Mouse (Mus musculus) thymus, postnatal 14 days (tissue): ENCODE data around the gene Tpo.

Experiments used
- DNase-seq: peaks from one replicate; pipeline ENCODE4 v3.0.0; 2021

Tpo gene

DNA sequence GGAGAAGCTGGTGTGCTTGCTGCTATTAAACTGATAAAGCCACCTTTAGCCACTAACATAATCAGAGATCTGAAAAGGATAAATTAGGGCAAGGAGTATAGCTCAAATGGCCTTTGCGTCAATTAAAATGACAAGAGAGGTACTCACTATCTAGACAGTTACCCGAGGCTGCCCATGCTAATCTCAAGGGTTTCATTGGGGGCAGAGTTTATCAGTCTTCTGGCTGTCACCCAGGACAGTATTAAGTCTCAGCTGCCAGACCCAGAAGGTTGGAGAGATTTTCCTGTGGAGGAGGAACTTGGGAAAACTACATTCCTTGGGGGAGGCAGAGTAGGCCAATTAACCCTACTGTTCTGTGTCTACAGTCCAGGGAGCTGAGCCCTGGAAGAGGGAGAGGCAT is 63.1 kb downstream of the Tpo start:
- DNase-seq: no peak

GRCm38 (mm10) chr12:30067806-30068205 is 64.6 kb downstream of the Tpo start:
- no peak for DNase-seq

- DNase-seq: no peak
Measured at GRCm38 (mm10) chr12:30062118-30062505, 70.3 kb downstream of the Tpo start.

DNA sequence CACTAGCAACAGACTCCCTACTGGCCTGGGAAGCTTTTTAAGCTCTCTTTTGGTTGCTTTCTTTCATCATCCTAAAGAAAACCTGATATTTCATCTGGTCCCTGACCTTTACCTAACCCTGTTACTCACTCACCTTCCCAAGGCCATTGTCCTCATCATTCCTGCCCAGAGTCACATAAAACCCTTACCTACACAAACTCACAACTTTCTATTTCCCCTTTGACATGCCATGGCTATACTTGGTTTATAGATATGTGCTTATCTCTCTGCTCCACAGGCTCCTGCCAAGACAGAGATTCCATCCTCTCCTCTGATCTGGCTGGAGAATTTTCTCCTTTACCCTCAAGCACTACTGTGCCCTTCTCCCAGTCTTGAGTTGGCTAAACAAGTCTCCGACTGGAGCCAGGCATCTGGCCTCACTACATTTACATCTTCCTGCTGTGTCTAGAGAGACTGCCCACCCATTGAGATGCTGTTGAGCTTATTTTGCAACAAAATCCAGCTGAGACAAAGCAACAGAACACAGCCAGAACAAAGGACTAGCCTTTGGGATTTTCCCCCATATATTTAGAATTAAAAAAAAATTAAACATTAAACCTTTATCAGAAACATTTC is 70.8 kb downstream of the Tpo start:
- DNase-seq: no peak

DNA sequence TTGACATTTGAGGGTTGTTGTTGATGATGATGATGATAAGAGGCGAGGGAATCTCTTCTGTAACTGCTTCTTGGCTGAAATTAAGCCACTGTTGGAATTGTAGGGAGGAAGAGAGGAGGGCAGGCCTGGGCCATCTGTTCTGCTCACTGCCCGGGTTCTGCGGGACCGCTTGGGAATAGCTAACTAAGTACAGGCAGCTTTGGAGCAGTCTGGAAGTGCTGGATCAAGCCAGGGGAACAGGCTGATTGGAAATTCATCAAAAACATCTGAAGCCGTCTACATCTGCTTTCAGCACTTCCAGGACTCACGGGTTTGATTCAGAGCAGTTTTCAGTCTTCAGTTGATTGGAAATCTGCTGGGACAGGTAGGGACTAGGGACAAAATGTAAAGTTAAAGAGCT is 74.4 kb downstream of the Tpo start:
- no peak for DNase-seq

- no peak for DNase-seq
Measured at GRCm38 (mm10) chr12:30054761-30055540, 77.5 kb downstream of the Tpo start.

DNA sequence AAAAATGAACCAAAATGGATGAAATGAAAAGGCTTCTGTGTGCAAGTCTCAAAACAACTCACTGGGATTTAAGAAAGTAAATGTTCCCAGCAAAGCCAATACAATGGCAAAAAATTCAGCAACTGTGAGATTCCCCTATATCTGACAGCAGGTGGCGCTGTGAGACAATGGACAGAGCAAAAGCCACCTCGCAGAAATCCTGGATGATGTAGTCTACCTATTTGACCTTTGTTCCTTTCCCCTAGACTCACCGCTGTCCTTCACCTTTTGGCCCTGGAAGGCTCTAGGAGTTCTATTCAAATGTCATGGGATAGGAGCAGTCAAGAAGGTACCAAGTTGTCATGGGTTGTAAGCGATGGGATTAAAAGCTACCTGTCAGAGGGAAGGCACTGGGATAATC is 82.2 kb downstream of the Tpo start:
- DNase-seq: peak; percentile 10

- DNase-seq: no peak
Measured at GRCm38 (mm10) chr12:30049818-30050217, 82.6 kb downstream of the Tpo start.

- no peak for DNase-seq
Measured at GRCm38 (mm10) chr12:30048848-30049247, 83.6 kb downstream of the Tpo start.

GRCm38 (mm10) chr12:30040150-30040549 is 92.3 kb downstream of the Tpo start:
- no peak for DNase-seq

DNA sequence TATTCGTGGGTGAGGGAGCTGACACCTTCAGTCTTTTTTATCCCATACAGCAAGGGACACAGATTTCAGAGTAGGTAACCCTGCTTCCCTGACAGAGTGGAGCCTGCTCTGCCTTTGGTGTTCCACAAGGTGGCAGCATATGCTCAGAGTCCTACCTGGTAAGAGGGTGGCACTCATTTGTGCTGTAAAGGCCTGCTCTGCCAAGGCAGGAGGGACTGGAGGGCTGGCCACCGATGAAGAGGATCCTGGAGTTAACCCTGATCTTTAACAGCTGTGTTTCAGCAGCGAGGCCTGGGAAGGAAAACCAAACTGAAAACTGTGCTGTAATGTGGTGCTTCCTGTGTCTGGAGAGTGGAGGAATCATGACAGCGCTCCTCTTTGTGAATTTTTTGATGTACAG is 92.9 kb downstream of the Tpo start:
- no peak for DNase-seq

DNA sequence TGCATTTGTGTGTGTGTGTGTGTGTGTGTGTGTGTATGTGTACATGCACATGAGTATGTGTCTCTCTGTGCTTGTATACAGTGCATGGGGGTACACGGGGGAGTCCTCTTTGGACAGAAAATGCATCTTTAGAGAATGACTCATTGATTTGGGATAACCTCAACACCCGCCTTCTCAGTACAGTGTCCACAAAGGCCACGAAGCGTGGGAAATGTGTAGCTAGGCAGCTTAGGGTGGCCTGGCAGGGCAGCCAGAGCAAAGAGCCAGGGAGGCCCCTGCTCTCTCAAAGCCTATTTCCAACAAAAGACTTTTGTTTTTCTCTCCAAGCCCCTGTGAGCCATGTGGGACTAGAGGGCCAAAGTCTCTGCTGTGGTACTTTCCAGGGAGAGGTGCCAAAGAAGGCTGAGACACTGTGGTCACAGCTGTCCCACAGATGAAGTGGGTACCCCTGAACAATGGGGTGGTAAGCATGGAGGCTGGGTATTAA is 95.8 kb downstream of the Tpo start:
- no peak for DNase-seq

DNA sequence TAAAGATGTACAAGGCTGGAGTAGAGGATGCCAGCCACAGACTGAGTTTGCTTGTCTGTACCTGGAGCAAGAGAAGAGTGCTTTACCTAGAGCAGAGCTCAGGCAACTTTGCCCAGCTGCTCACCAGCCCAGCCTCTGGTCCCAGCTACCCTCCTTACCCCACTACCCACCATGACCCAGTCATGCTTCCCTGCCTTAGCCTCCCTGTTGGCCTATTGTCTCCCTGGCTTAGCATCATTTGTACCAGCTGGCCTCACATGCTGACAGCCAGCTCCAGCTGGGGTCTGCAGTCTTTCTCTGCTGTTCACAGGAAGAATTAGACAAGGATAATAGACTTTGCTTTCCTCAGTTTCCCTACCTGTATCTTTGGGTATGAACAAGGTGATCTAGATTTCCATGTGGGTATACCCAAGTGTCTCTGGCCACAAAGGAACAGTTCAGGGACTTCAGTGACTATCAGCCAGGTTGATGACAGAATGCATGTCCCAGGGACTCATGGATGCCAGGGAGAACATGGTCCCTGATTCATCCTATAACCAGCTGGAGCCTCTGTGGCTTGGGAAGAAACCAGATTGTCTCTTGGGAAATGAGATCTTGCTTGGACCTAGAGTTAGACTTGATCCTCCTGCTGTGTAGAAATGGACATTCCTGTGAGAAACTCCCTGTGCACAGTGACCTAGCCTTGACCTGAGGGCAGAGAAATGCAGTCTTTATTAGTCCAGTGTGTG is 96.4 kb downstream of the Tpo start:
- DNase-seq: no peak

DNA sequence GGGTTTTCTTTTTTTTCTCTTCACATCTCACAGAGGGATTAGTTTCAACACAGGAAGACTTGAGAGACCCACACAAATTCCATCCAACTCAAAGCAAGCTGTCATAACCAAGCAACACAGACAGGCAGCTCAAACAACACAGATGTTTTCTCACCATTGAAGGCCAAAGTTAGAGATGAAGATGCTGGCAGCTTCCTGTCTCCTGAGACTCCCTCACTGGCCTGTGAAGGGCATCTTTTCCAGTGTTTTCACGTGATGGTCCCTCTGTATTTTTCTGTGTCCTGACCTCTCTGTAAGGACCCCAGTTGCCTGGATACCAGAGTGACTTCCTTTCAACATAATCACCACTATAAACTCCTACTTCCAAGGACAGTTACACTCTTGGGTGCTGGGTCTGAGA is 97.0 kb downstream of the Tpo start:
- no peak for DNase-seq

DNA sequence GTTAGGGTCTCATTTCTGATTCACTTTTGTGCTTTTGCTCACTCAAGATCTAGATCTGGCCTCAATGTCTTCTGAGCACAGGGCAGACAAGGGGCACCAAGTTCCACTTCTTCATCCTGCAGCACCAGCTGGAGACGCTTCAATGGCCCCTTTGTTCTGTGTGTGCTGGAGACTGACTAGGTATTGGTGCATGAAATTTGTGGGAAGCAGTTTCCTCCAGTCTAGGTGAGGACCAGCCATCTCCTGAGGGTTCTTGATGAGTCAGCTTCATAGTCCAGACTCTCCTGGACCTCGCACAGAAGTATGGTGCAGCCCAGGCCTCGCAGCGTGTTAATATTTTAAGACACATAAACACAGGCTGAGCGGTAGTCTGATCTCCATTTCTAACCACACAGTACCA is 97.7 kb downstream of the Tpo start:
- DNase-seq: no peak

GRCm38 (mm10) chr12:30030571-30030970 is 101.9 kb downstream of the Tpo start:
- DNase-seq: no peak

DNA sequence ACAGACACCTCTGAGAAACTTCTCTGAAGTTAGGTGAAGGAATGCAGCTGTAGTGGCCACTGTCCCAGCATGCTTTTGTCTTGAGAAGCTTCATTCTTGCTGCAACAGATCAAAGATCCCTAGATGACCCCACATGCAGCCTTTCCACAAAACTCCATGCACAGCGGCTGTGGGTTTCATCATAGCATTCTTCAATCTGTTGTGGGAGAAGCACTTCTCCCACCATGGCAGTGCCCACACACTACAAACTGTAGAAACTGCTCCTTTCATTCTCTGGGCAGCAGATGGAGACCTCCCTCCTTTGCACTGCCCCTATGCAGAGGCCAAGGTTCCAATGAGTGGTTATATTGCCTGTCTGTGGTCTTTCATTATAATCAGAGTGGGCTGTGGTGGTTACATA is 103.3 kb downstream of the Tpo start:
- no peak for DNase-seq

DNA sequence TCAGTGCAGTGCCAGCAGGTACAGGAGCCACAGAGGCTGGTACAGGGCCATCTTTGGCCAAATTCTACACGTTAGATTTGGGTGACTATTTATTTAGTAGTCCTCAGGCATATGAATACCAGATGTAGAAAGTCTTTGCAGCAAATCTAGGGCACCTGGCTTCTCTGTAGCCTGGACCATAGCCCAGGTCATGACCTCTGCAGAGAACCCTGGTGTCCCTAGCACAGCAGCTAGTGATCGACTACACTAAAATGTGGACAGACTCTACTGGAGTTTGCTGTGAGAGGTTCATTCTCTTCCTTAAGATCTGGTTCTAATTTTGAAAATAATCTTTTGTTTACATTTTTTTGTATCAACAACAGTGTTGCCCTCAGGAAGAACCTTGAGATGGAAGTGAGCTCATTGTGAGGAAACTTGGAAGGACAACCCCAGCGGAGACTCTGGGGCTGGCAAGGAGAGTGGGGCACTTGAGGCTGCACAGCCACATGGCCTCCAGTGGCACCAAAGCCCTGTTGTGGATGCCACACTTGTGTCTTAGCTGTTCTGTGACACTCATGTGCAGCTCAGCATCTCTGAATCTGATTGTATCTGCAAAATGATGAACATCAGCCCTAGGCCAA is 104.6 kb downstream of the Tpo start:
- no peak for DNase-seq

- DNase-seq: no peak
Measured at GRCm38 (mm10) chr12:30024264-30024825, 108.1 kb downstream of the Tpo start.

- no peak for DNase-seq
Measured at GRCm38 (mm10) chr12:30023491-30023890, 108.9 kb downstream of the Tpo start.

DNA sequence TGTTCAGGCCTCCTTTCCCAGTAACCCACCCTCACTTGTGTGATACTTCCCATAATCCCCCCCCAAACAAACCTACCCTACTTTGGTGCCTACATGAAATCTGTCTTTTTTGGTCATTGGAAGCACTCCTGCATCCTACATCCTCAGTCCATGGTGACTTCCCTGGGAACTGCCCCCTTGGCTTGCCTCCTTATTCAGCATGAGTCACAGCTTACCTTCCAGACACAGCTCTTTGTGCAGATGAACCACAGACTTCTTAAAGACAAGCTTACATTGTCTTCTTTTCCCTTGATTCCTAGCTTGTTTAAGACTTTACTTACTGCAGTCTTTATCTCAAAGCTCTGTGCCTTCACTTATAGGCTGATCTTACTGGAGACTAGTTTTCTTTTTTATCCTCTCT is 112.0 kb downstream of the Tpo start:
- no peak for DNase-seq

- DNase-seq: no peak
Measured at GRCm38 (mm10) chr12:30017131-30017530, 115.3 kb downstream of the Tpo start.

GRCm38 (mm10) chr12:30015501-30015900 is 116.9 kb downstream of the Tpo start:
- DNase-seq: no peak
